In the genomic region with DNA sequence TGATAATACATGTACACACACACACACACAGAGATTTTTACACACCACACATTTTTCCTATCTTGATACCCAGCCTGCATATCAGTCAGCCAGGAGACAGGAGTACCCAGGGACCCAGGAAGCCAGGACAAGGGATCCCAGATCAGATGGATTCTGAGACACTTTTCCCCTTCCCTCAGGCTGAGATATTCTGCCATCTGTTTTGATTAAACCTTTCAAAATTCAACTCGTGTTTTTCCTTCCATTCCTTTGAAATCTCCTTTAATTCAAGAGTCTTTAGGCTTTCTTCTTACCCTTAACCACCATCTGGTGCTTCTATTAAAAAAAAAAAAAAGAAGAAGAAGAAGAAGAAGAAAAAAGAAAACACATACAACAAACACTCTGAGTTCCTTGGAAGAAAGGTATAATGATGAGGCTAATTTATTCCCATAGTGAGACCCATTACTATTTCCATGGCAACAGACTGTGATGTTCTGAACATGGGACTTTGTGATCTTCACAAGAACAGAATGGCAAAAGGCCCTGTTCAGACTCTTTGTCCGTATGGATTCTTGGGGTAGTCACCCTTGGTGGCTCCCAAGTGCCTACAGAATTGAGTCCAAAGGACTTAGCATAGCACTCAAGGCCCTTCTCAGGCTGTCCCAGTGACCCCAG, we compare ENCODE assay signal across 21 mouse cellular contexts. TPM values are rescaled to one million over a fixed set of nuclear protein-coding genes. Genes with fewer than 3 reads are reported as not detected.
DNase-seq lines count a peak whose midpoint lies in the region; ATAC-seq lines count a peak whose summit lies in the region.
"Had no signal": no experiment of that assay in that cellular context is flagged by ENCODE, and none has a peak within 500 bp of the region (broad histone marks: within the 10 kb centered on the region; RNA-seq: fewer than 3 reads in every experiment).

No protein-coding gene starts in this region.

- H3K4me1 ChIP-seq in hindbrain, embryonic 13.5 days (replicated peaks), result peaks cover 21% of the 10 kb centered on the region
- H3K4me1 ChIP-seq in hindbrain, embryonic 16.5 days (ENCODE audit: control insufficient read depth, insufficient read depth, low read depth, low read length), result peaks cover 8% of the 10 kb centered on the region
- H3K4me1 ChIP-seq in neural tube, embryonic 13.5 days (replicated peaks), result peaks cover 31% of the 10 kb centered on the region
- peaks cover 10% of the 10 kb centered on the region for H3K4me1 ChIP-seq in midbrain, embryonic 15.5 days
- H3K4me1 ChIP-seq: heart, embryonic 15.5 days; limb, embryonic 13.5 days had no signal

- H3K27me3 ChIP-seq in hindbrain, embryonic 13.5 days, result no peaks in the 10 kb centered on the region
- H3K27me3 ChIP-seq in hindbrain, embryonic 16.5 days (replicated peaks; ENCODE audit: control insufficient read depth, insufficient read depth, low read length), result no peaks in the 10 kb centered on the region
- no peaks in the 10 kb centered on the region for H3K27me3 ChIP-seq in neural tube, embryonic 13.5 days
- no peaks in the 10 kb centered on the region for H3K27me3 ChIP-seq in midbrain, embryonic 15.5 days (replicated peaks)
- H3K27me3 ChIP-seq: embryonic facial prominence, embryonic 12.5 days; heart, embryonic 15.5 days; limb, embryonic 13.5 days; liver, embryonic 12.5 days had no signal

- DNase-seq in neural tube, embryonic 10.5 days (ENCODE audit: extremely low spot score, low spot score), result no peak
- no peak for DNase-seq in right cerebral cortex, postnatal 36 days (ENCODE audit: low spot score in 2 of 2)
- no peak for DNase-seq in layer of hippocampus, adult 9-10 months (ENCODE audit: low spot score)
- DNase-seq: adrenal gland, adult 2 months; cerebellum, adult 18-20 months; gastrocnemius, postnatal 36 days; heart, postnatal 36 days; kidney, adult 2 months; lung, adult 18-20 months; lung, postnatal 10 days; retina, postnatal 1 day; right cerebral cortex, postnatal 25 days had no signal

- 36% methylated on average over 2 of the region's 2 CpGs for WGBS in hindbrain, embryonic 13.5 days
- 19% methylated on average over 2 of the region's 2 CpGs for WGBS in hindbrain, embryonic 16.5 days
- WGBS in neural tube, embryonic 13.5 days, result 27% methylated on average over 2 of the region's 2 CpGs
- 32% methylated on average over 2 of the region's 2 CpGs for WGBS in midbrain, embryonic 15.5 days

- no peak overlapping the region for H3K4me2 ChIP-seq in hindbrain, embryonic 13.5 days
- H3K4me2 ChIP-seq in hindbrain, embryonic 16.5 days (ENCODE audit: low read length), result no peak overlapping the region
- no peak overlapping the region for H3K4me2 ChIP-seq in neural tube, embryonic 13.5 days
- H3K4me2 ChIP-seq in midbrain, embryonic 15.5 days, result no peak overlapping the region
- H3K4me2 ChIP-seq: embryonic facial prominence, embryonic 12.5 days; heart, embryonic 15.5 days; limb, embryonic 13.5 days; liver, embryonic 12.5 days had no signal

- no peak overlapping the region for H3K9ac ChIP-seq in hindbrain, embryonic 13.5 days
- H3K9ac ChIP-seq in hindbrain, embryonic 16.5 days (ENCODE audit: low read depth, low read length), result no peak overlapping the region
- no peak overlapping the region for H3K9ac ChIP-seq in neural tube, embryonic 13.5 days
- no peak overlapping the region for H3K9ac ChIP-seq in midbrain, embryonic 15.5 days
- H3K9ac ChIP-seq: embryonic facial prominence, embryonic 12.5 days; heart, embryonic 15.5 days; limb, embryonic 13.5 days; liver, embryonic 12.5 days had no signal

- ATAC-seq in hindbrain, embryonic 13.5 days (ENCODE audit: low FRiP score), result 0 out of 2 replicates have a peak, but pooled peaks have one; percentile 41
- ATAC-seq in hindbrain, embryonic 16.5 days, result no peak
- ATAC-seq in neural tube, embryonic 13.5 days (ENCODE audit: low read depth), result no peak
- ATAC-seq in midbrain, embryonic 15.5 days (replicated peaks), result 0 out of 2 replicates have a peak, but pooled peaks have one; percentile 54
- ATAC-seq: liver, embryonic 12.5 days had no signal

- H3K9me3 ChIP-seq in hindbrain, embryonic 13.5 days, result no peaks in the 10 kb centered on the region
- no peaks in the 10 kb centered on the region for H3K9me3 ChIP-seq in hindbrain, embryonic 16.5 days (ENCODE audit: control insufficient read depth, low read length)
- no peaks in the 10 kb centered on the region for H3K9me3 ChIP-seq in neural tube, embryonic 13.5 days
- no peaks in the 10 kb centered on the region for H3K9me3 ChIP-seq in midbrain, embryonic 15.5 days
- H3K9me3 ChIP-seq: embryonic facial prominence, embryonic 12.5 days; heart, embryonic 15.5 days; limb, embryonic 13.5 days; liver, embryonic 12.5 days had no signal

- no peak overlapping the region for H3K4me3 ChIP-seq in hindbrain, embryonic 13.5 days
- H3K4me3 ChIP-seq in hindbrain, embryonic 16.5 days (ENCODE audit: low read length), result no peak overlapping the region
- H3K4me3 ChIP-seq in neural tube, embryonic 13.5 days, result no peak overlapping the region
- no peak overlapping the region for H3K4me3 ChIP-seq in midbrain, embryonic 15.5 days
- H3K4me3 ChIP-seq: embryonic facial prominence, embryonic 12.5 days; heart, embryonic 15.5 days; limb, embryonic 13.5 days; liver, embryonic 12.5 days had no signal

- no peaks in the 10 kb centered on the region for H3K36me3 ChIP-seq in hindbrain, embryonic 13.5 days
- no peaks in the 10 kb centered on the region for H3K36me3 ChIP-seq in hindbrain, embryonic 16.5 days (ENCODE audit: control insufficient read depth, insufficient read depth, low read length)
- no peaks in the 10 kb centered on the region for H3K36me3 ChIP-seq in neural tube, embryonic 13.5 days
- H3K36me3 ChIP-seq in midbrain, embryonic 15.5 days (replicated peaks), result no peaks in the 10 kb centered on the region
- H3K36me3 ChIP-seq: embryonic facial prominence, embryonic 12.5 days; heart, embryonic 15.5 days; limb, embryonic 13.5 days; liver, embryonic 12.5 days had no signal

- H3K27ac ChIP-seq in hindbrain, embryonic 13.5 days, result peak overlapping the region; percentile 76
- H3K27ac ChIP-seq in hindbrain, embryonic 16.5 days (ENCODE audit: low read depth, low read length), result no peak overlapping the region
- peak overlapping the region; percentile 72 for H3K27ac ChIP-seq in neural tube, embryonic 13.5 days (replicated peaks)
- peak overlapping the region; percentile 52; the same call in 1 of the 2 replicates for H3K27ac ChIP-seq in midbrain, embryonic 15.5 days
- H3K27ac ChIP-seq: embryonic facial prominence, embryonic 12.5 days; heart, embryonic 15.5 days; kidney, postnatal 0 days; limb, embryonic 13.5 days; liver, embryonic 12.5 days had no signal

RNA-seq across cellular contexts. Expression of a gene that starts 26.8 kb away (rescaled TPM):
- 10.3 and 11.5 TPM in 2 replicates for polyA plus RNA-seq in hindbrain, embryonic 13.5 days (2015; fragmentation: Nextera tagmentation; extraction: Ambion mirVana)
- 11.5 and 12.4 TPM in 2 replicates for polyA plus RNA-seq in hindbrain, embryonic 16.5 days (2015; fragmentation: Nextera tagmentation; extraction: Ambion mirVana)
- 13.6 and 14.6 TPM in 2 replicates for polyA plus RNA-seq in neural tube, embryonic 13.5 days (2015; fragmentation: Nextera tagmentation; extraction: Ambion mirVana)
- polyA plus RNA-seq in midbrain, embryonic 15.5 days (2015; fragmentation: Nextera tagmentation; extraction: Ambion mirVana), result 12.5 and 14.2 TPM in 2 replicates

Comparison
In these comparisons a context has a peak if more than half of its experiments do, and no peak if none do; other contexts are left out.
1. ATAC-seq: peak in hindbrain, embryonic 13.5 days (single experiment) and midbrain, embryonic 15.5 days (single experiment); none in hindbrain, embryonic 16.5 days (single experiment) and neural tube, embryonic 13.5 days (single experiment).